Mouse (Mus musculus) embryonic facial prominence, embryonic 11.5 days (tissue): Measurements from ENCODE around the gene F2. TPM values are rescaled to one million over a fixed set of nuclear protein-coding genes. Genes with fewer than 3 reads are reported as not detected.

ENCODE experiments used
- ATAC-seq: fragments of 200-750 bp; cut with Nextera tagmentation; replicated peaks from 2 replicates; pipeline ENCODE4 v1.8.0; 2017; ENCODE audit warnings: low read depth; ENCODE audit not compliant: insufficient number of reproducible peaks, low FRiP score, low TSS enrichment
- DNase-seq: peaks from one replicate; pipeline ENCODE4 v3.0.0-alpha.2; 2015; ENCODE audit warnings: low spot score
- H3K27ac ChIP-seq: fragments of 300-500 bp; sonication (generic); replicated peaks from 2 replicates; pipeline ENCODE4 v1.5.1; 2014; ENCODE audit warnings: mild to moderate bottlenecking, low read depth, low read length, control low read depth
- H3K27me3 ChIP-seq: fragments of 300-500 bp; sonication (generic); 2 replicates; pipeline ENCODE4 v1.6.1; 2014; ENCODE audit warnings: mild to moderate bottlenecking, low read length, moderate library complexity, mixed read lengths; ENCODE audit not compliant: control insufficient read depth, insufficient read depth
- H3K36me3 ChIP-seq: fragments of 300-500 bp; sonication (generic); replicated peaks from 2 replicates; pipeline ENCODE4 v1.6.1; 2014; ENCODE audit warnings: low read depth, mild to moderate bottlenecking, low read length, moderate library complexity, mixed read lengths; ENCODE audit not compliant: control insufficient read depth, insufficient read depth
- H3K4me1 ChIP-seq: fragments of 300-500 bp; sonication (generic); 2 replicates; pipeline ENCODE4 v1.6.1; 2014; ENCODE audit warnings: low read length, mixed read lengths; ENCODE audit not compliant: control insufficient read depth, insufficient read depth
- H3K4me2 ChIP-seq: fragments of 300-500 bp; sonication (generic); 2 replicates; pipeline ENCODE4 v1.6.1; 2014; ENCODE audit warnings: low read depth, mild to moderate bottlenecking, control low read depth, low read length, moderate library complexity
- H3K4me3 ChIP-seq: fragments of 300-500 bp; sonication (generic); 2 replicates; pipeline ENCODE4 v1.5.1; 2014; ENCODE audit warnings: low read depth, low read length, control low read depth
- H3K9ac ChIP-seq: fragments of 300-500 bp; sonication (generic); replicated peaks from 2 replicates; pipeline ENCODE4 v1.6.1; 2014; ENCODE audit warnings: mild to moderate bottlenecking, control low read depth, low read length
- H3K9me3 ChIP-seq: fragments of 300-500 bp; sonication (generic); replicated peaks from 2 replicates; pipeline ENCODE4 v1.6.1; 2016; ENCODE audit warnings: mild to moderate bottlenecking, low read length, inconsistent platforms, mixed read lengths; ENCODE audit not compliant: control insufficient read depth
- WGBS: fragments of 180-500 bp; shearing (Covaris S2); extraction: QIAGEN DNeasy Blood & Tissue Kit; methylation state at CpG from one replicate; pipeline ENCODE4 v1.1.7; 2014; 5-methylcytosine and 5-hydroxymethylcytosine counted together
- polyA plus RNA-seq: library from polyadenylated mRNA; unstranded; fragments of >200 nt; fragmentation: Nextera tagmentation; extraction: Ambion mirVana; gene quantifications from 2 replicates; pipeline ENCODE4 v1.2.1, GENCODE M21; 2014

F2 gene
- polyA plus RNA-seq: 0.14 TPM in 1 of 2 replicates, not detected in the other

- Histone ChIP-seq H3K4me2 (no peak within 1 kb of the TSS), H3K27me3 (no peaks in the 10 kb centered on the region), H3K4me1 (no peaks in the 10 kb centered on the region), H3K27ac (no peak within 1 kb of the TSS), H3K36me3 (no peaks in the 10 kb centered on the region), H3K9ac (no peak within 1 kb of the TSS), H3K4me3 (no peak within 1 kb of the TSS), H3K9me3 (no peaks in the 10 kb centered on the region)
- 92% methylated on average over 8 of the region's 8 CpGs for whole genome bisulfite sequencing
- ATAC-seq (no peak), DNase-seq (no peak)
Observed at GRCm38 (mm10) chr2:91636229-91636628, at the start of gene F2. F2 (minus strand) TSS chr2:91636414.

- Histone ChIP-seq H3K4me3 (no peak overlapping the region), H3K27me3 (no peaks in the 10 kb centered on the region), H3K4me1 (no peaks in the 10 kb centered on the region), H3K27ac (no peak overlapping the region), H3K9ac (no peak overlapping the region), H3K36me3 (no peaks in the 10 kb centered on the region), H3K4me2 (no peak overlapping the region), H3K9me3 (no peaks in the 10 kb centered on the region)
- no peak for ATAC-seq
- WGBS: 77% methylated on average over 8 of the region's 8 CpGs
- no peak for DNase-seq
Observed at GRCm38 (mm10) chr2:91683919-91684318, 47.7 kb upstream of the F2 start.

- no peak overlapping the region for H3K4me2 ChIP-seq
- ATAC-seq: no peak
- DNase-seq: peak; percentile 64
- H3K4me3 ChIP-seq: no peak overlapping the region
- H3K9ac ChIP-seq: no peak overlapping the region
- H3K9me3 ChIP-seq: no peaks in the 10 kb centered on the region
- no peaks in the 10 kb centered on the region for H3K36me3 ChIP-seq
- H3K4me1 ChIP-seq: no peaks in the 10 kb centered on the region
- H3K27me3 ChIP-seq: no peaks in the 10 kb centered on the region
- no peak overlapping the region for H3K27ac ChIP-seq
- 64% methylated on average over 4 of the region's 4 CpGs for WGBS
Observed at GRCm38 (mm10) chr2:91682850-91683249, 46.6 kb upstream of the F2 start.

GRCm38 (mm10) chr2:91676961-91677360 is 40.7 kb upstream of the F2 start:
- no peak overlapping the region for H3K4me3 ChIP-seq
- H3K9ac ChIP-seq: no peak overlapping the region
- no peak overlapping the region for H3K4me2 ChIP-seq
- no peaks in the 10 kb centered on the region for H3K9me3 ChIP-seq
- DNase-seq (no peak), ATAC-seq (no peak)
- peaks cover 3% of the 10 kb centered on the region for H3K36me3 ChIP-seq
- H3K4me1 ChIP-seq: no peaks in the 10 kb centered on the region
- H3K27me3 ChIP-seq: no peaks in the 10 kb centered on the region
- no peak overlapping the region for H3K27ac ChIP-seq

- no peak for ATAC-seq
- Histone ChIP-seq H3K4me2 (no peak overlapping the region), H3K27ac (no peak overlapping the region)
Observed at GRCm38 (mm10) chr2:91676420-91676819, 40.2 kb upstream of the F2 start.

GRCm38 (mm10) chr2:91674895-91675294 is 38.7 kb upstream of the F2 start:
- DNase-seq (no peak), ATAC-seq (no peak)
- H3K4me3 ChIP-seq: no peak overlapping the region
- H3K9me3 ChIP-seq: no peaks in the 10 kb centered on the region
- no peaks in the 10 kb centered on the region for H3K27me3 ChIP-seq
- no peak overlapping the region for H3K4me2 ChIP-seq
- H3K9ac ChIP-seq: no peak overlapping the region
- WGBS: 87% methylated on average over 5 of the region's 5 CpGs
- H3K4me1 ChIP-seq: no peaks in the 10 kb centered on the region
- peaks cover 6% of the 10 kb centered on the region for H3K36me3 ChIP-seq
- H3K27ac ChIP-seq: no peak overlapping the region

More at GRCm38 (mm10) chr2:91676420-91676819, 40.2 kb upstream of the F2 start:
- Histone ChIP-seq H3K4me1 (no peaks in the 10 kb centered on the region), H3K9me3 (no peaks in the 10 kb centered on the region), H3K27me3 (no peaks in the 10 kb centered on the region), H3K36me3 (peaks cover 3% of the 10 kb centered on the region), H3K4me3 (no peak overlapping the region), H3K9ac (no peak overlapping the region)
- WGBS: 81% methylated on average over 2 of the region's 2 CpGs
- no peak for DNase-seq

- WGBS: 98% methylated on average over 2 of the region's 2 CpGs
- no peak overlapping the region for H3K27ac ChIP-seq
- peaks cover 8% of the 10 kb centered on the region for H3K36me3 ChIP-seq
Observed at GRCm38 (mm10) chr2:91673587-91673986, 37.4 kb upstream of the F2 start.

GRCm38 (mm10) chr2:91670038-91670437 is 33.8 kb upstream of the F2 start:
- H3K27ac ChIP-seq: no peak overlapping the region
- DNase-seq: no peak
- no peak overlapping the region for H3K4me2 ChIP-seq
- H3K4me1 ChIP-seq: no peaks in the 10 kb centered on the region
- H3K27me3 ChIP-seq: no peaks in the 10 kb centered on the region
- peaks cover 5% of the 10 kb centered on the region for H3K36me3 ChIP-seq
- no peaks in the 10 kb centered on the region for H3K9me3 ChIP-seq
- no peak overlapping the region for H3K4me3 ChIP-seq
- ATAC-seq: no peak
- no peak overlapping the region for H3K9ac ChIP-seq
- 91% methylated on average over 6 of the region's 6 CpGs for WGBS

More at GRCm38 (mm10) chr2:91673587-91673986, 37.4 kb upstream of the F2 start:
- no peak overlapping the region for H3K4me2 ChIP-seq
- DNase-seq: no peak
- H3K27me3 ChIP-seq: no peaks in the 10 kb centered on the region
- no peak overlapping the region for H3K9ac ChIP-seq
- H3K9me3 ChIP-seq: no peaks in the 10 kb centered on the region
- no peak overlapping the region for H3K4me3 ChIP-seq
- no peak for ATAC-seq
- H3K4me1 ChIP-seq: no peaks in the 10 kb centered on the region
